Mouse (Mus musculus) 416B (cell line): ENCODE results near the gene Lekr1.
A peak's percentile ranks its signal among the peaks of the same experiment; 100 is the strongest.

Experiments
- DNase-seq: peaks from one replicate; pipeline ENCODE4 v3.0.0; 2011; ENCODE audit warnings: low read depth

Lekr1 gene

DNA sequence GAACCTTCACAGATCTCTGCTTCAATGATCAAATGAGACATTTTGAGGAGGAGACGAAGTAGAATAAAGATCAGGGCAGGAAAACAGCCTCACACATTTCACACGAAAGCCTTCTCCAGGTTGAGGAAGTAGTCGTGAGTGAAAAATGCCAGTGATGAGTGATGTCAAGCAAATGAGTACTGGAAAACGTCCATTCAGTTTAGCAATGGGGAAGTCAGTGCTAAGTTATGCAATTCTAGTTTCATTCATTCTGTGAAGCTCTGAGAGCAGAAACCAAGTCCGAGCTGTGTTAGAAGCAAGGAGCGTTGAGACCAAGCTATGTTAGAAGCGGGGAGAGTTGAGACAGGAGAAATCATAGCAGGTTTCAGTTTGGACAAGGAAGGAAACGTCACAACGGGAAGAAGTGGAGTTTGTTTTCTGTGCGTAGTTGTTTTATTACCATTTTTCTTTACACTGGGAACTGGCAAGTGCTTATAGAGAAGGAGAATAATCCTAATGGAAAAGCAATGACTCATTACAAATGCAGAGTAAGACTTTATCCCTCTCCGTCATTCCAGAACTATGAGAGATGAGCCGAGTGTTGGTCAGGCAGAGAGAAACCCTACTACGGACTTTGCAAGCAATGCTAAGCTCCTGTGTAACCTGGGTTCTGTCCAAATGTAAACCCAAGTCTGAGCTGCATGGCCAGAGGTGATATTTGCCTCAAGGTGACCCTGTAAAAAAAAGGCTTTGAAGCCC, 207.2 kb downstream of the Lekr1 start:
- DNase-seq = peak; percentile 32
